Mouse (Mus musculus): Measurements from ENCODE around the gene Swap70. TPM values are rescaled to one million over a fixed set of nuclear protein-coding genes. Genes with fewer than 3 reads are reported as not detected.

Gene Swap70
- polyA plus RNA-seq (2015; fragmentation: Nextera tagmentation; extraction: Ambion mirVana) = 18.6 and 24.0 TPM in 2 replicates

DNA sequence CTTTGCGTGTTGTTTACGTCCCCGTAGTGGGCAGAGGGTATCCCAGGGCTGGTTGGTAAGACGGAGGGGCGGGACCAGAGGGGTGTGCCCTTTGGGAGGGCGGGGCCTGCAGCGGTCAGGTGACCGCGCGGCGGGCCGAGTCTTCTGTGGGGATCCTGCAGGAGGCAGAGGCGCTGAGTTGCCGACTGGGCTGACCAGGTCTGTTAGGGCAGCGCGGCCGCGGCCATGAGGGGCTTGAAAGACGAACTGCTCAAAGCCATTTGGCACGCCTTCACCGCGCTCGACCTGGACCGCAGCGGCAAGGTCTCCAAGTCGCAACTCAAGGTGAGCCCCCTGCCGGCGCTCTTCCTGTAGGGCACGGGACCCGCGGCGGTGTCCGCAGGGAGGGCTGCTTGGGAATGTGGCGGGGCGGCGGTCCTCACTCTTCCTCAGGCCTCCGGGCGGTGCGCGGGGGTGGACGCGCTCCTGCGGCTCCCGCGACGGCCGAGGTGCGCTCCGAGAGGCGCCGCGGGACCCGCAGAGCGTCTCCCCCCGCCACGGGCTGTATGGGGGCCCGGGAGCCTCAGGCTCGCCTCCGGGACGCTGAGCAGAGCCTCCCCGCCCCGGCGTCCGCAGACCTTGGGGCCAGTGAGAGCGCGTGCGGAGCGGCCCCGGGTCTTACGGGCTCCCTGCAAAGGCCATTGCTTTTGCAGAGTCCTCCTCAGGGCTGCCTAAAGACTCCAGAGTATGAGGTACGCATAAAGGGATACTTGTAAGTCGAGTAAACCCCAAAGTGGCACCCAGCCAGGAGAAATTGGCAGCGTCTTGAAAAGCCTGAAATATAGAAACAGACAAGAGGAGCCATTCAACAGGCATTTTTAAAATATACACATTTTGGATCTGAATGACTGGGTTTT, at the start of gene Swap70:
Gene Swap70, plus strand, starts transcription at position 126 of the 896 bp plus-strand sequence.
- ATAC-seq (replicated peaks; ENCODE audit: insufficient number of reproducible peaks, insufficient read depth, low FRiP score, low read depth) = peak; percentile 97
- WGBS = under 1% methylated on average over 73 of the region's 73 CpGs
- Histone ChIP-seq H3K9me3 (replicated peaks) (no peaks in the 10 kb centered on the region), H3K27me3 (no peaks in the 10 kb centered on the region), H3K36me3 (peaks cover 6% of the 10 kb centered on the region; the same call in 1 of the 2 replicates), H3K9ac (peak within 1 kb of the TSS; percentile 84), H3K4me2 (peak within 1 kb of the TSS; percentile 76), H3K4me1 (replicated peaks) (peaks cover 12% of the 10 kb centered on the region), H3K4me3 (peak within 1 kb of the TSS; percentile 76), H3K27ac (peak within 1 kb of the TSS; percentile 98)

DNA sequence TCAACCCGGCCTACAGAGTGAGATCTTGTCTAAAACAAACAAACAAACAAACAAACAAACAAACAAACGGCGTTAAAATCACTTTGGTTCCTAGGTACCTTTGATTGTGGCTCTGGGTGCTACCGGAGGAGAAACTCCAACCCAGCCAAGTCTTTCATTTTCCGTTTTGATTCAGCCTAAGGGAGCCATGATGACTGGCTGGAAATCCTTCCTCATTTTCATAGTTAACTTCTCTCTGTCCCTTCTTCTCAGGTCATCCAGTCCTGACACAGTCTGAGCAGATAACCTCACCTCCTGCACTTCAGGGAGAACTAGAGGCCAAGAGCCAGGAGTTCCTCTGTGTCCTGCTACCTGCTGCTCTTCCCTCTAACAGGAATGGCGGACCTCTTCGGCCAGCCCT, 42.3 kb upstream of the Swap70 start:
- WGBS = 87% methylated on average over 7 of the region's 7 CpGs
- Histone ChIP-seq H3K36me3 (no peaks in the 10 kb centered on the region), H3K4me1 (replicated peaks) (no peaks in the 10 kb centered on the region), H3K9me3 (replicated peaks) (no peaks in the 10 kb centered on the region), H3K4me3 (no peak overlapping the region), H3K4me2 (no peak overlapping the region), H3K9ac (no peak overlapping the region), H3K27ac (no peak overlapping the region), H3K27me3 (no peaks in the 10 kb centered on the region)
- no peak for ATAC-seq (replicated peaks; ENCODE audit: insufficient number of reproducible peaks, insufficient read depth, low FRiP score, low read depth)

DNA sequence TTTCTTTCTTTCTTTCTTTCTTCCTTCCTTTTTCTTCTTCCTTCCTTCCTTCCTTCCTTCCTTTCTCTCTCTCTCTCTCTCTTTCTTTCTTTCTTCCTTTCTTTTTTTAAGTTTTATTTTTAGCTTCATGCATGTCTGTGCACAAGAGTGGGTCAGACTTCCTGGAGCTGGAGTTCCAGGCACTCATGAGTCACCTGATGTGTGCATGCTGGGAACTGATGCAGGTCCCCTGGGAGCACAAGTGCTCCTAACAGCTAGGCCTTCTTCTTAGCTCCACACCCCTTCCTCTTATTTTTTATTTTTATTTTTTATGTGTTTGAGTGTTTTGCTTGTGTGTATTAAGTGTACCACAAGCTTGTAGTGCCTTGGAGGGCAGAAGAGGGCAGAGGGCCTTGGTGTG, 40.9 kb upstream of the Swap70 start:
- H3K4me2 ChIP-seq = no peak overlapping the region
- H3K9me3 ChIP-seq (replicated peaks) = no peaks in the 10 kb centered on the region
- no peaks in the 10 kb centered on the region for H3K27me3 ChIP-seq
- H3K36me3 ChIP-seq = no peaks in the 10 kb centered on the region
- no peaks in the 10 kb centered on the region for H3K4me1 ChIP-seq (replicated peaks)
- no peak overlapping the region for H3K27ac ChIP-seq
- H3K9ac ChIP-seq = no peak overlapping the region
- H3K4me3 ChIP-seq = no peak overlapping the region
- no peak for ATAC-seq (replicated peaks; ENCODE audit: insufficient number of reproducible peaks, insufficient read depth, low FRiP score, low read depth)

GRCm38 (mm10) chr7:110181446-110181845, 40.1 kb upstream of the Swap70 start:
- no peak overlapping the region for H3K9ac ChIP-seq
- no peak for ATAC-seq (replicated peaks; ENCODE audit: insufficient number of reproducible peaks, insufficient read depth, low FRiP score, low read depth)
- H3K27ac ChIP-seq = no peak overlapping the region
- no peaks in the 10 kb centered on the region for H3K4me1 ChIP-seq (replicated peaks)
- WGBS = 67% methylated on average over 8 of the region's 8 CpGs
- no peak overlapping the region for H3K4me2 ChIP-seq
- H3K36me3 ChIP-seq = no peaks in the 10 kb centered on the region
- no peaks in the 10 kb centered on the region for H3K9me3 ChIP-seq (replicated peaks)
- no peak overlapping the region for H3K4me3 ChIP-seq
- no peaks in the 10 kb centered on the region for H3K27me3 ChIP-seq

DNA sequence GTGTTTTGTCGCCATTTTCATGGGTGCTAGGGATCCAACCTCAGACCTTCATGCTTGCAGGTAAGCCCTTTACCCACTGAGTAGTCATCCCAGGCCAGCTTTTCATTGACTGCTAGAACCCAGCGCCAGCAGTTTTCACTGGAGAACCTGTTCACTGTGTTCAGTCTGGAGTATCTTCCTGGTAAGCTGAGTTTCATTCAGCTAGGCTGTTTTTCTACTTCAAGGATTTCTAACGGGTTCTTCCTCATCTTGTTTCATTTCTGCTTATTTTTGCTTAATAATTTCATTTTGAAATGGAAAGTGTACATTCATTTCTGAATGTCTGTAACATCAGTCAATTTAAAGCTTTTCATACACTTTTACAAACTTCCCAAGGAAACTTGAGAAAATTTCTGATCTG, 36.9 kb upstream of the Swap70 start:
- no peak overlapping the region for H3K4me2 ChIP-seq
- no peaks in the 10 kb centered on the region for H3K9me3 ChIP-seq (replicated peaks)
- H3K4me3 ChIP-seq = no peak overlapping the region
- 80% methylated on average over 3 of the region's 3 CpGs for WGBS
- no peak overlapping the region for H3K9ac ChIP-seq
- H3K27me3 ChIP-seq = no peaks in the 10 kb centered on the region
- H3K36me3 ChIP-seq = no peaks in the 10 kb centered on the region
- no peaks in the 10 kb centered on the region for H3K4me1 ChIP-seq (replicated peaks)
- no peak for ATAC-seq (replicated peaks; ENCODE audit: insufficient number of reproducible peaks, insufficient read depth, low FRiP score, low read depth)
- H3K27ac ChIP-seq = no peak overlapping the region

DNA sequence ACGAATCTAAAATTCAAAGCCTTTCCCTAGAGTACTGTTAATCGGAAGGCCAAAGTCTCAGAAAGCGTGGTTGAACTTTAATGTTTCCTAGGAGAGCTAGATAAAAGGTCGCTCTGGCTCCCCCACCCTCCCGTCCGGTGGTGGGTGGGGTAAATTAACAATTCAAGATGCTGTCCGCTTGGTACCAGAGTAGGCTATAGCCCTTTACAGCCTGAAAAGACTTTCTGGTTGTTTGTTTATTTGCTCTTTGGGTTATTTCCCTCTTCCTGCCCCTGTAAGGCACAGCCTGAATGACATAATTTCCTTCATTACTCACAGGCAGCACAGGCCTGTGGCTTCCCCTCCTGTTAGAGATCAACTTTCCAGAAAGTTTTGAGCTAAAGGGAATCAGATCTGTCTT, 31.6 kb upstream of the Swap70 start:
- Histone ChIP-seq H3K27ac (peak overlapping the region; percentile 36), H3K4me1 (replicated peaks) (no peaks in the 10 kb centered on the region), H3K9me3 (replicated peaks) (no peaks in the 10 kb centered on the region), H3K36me3 (no peaks in the 10 kb centered on the region), H3K27me3 (no peaks in the 10 kb centered on the region), H3K4me3 (no peak overlapping the region), H3K4me2 (no peak overlapping the region), H3K9ac (no peak overlapping the region)
- peak; percentile 58 for ATAC-seq (replicated peaks; ENCODE audit: insufficient number of reproducible peaks, insufficient read depth, low FRiP score, low read depth)
- 55% methylated on average over 7 of the region's 7 CpGs for WGBS

DNA sequence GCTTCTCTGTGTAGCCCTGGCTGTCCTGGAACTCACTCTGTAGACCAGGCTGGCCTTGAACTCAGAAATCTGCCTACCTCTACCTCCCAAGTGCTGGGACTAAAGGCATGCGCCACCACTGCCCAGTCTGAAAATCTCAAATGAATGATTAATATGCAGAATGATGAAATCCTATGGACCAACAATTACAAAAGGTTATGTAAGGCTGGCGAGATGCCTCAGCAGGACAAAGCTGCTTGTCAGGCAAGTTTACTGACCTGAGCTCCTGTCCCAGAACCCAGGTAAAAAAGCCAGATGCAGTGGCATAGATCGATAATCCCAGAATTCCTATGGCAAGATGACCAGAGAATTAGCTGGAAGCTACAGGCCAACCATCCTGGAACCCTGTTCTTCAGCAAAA, 28.3 kb upstream of the Swap70 start:
- H3K9ac ChIP-seq = no peak overlapping the region
- no peaks in the 10 kb centered on the region for H3K4me1 ChIP-seq (replicated peaks)
- H3K27me3 ChIP-seq = no peaks in the 10 kb centered on the region
- no peaks in the 10 kb centered on the region for H3K36me3 ChIP-seq
- no peaks in the 10 kb centered on the region for H3K9me3 ChIP-seq (replicated peaks)
- no peak for ATAC-seq (replicated peaks; ENCODE audit: insufficient number of reproducible peaks, insufficient read depth, low FRiP score, low read depth)
- H3K27ac ChIP-seq = no peak overlapping the region
- no peak overlapping the region for H3K4me3 ChIP-seq
- H3K4me2 ChIP-seq = no peak overlapping the region
- WGBS = 89% methylated on average over 3 of the region's 3 CpGs

DNA sequence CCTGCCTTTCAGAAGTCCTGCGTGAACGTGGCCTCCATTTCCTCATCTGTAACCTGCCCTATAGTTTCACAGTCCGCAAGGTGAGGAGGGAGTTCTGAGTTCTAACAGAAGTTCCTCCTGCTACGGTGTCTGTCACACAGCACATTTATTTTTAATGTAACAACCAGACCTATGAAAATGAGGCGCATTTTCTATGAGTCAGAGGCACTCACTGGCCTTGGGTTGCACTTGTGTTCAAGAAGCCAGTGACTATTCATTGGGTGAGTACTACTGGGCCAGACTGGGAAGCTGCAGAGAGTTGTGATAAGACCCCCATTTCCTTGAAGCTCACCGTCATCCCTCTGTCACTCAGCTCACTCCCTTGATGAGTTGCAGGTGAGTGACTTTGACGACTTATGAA, 24.3 kb upstream of the Swap70 start:
- ATAC-seq (replicated peaks; ENCODE audit: insufficient number of reproducible peaks, insufficient read depth, low FRiP score, low read depth) = no peak
- Histone ChIP-seq H3K9me3 (replicated peaks) (no peaks in the 10 kb centered on the region), H3K27ac (no peak overlapping the region), H3K4me3 (no peak overlapping the region), H3K27me3 (no peaks in the 10 kb centered on the region), H3K4me1 (replicated peaks) (no peaks in the 10 kb centered on the region), H3K4me2 (no peak overlapping the region), H3K36me3 (no peaks in the 10 kb centered on the region), H3K9ac (no peak overlapping the region)
- 71% methylated on average over 7 of the region's 7 CpGs for WGBS

- WGBS = 91% methylated on average over 6 of the region's 6 CpGs
- Histone ChIP-seq H3K4me2 (no peak overlapping the region), H3K4me1 (replicated peaks) (no peaks in the 10 kb centered on the region), H3K27me3 (no peaks in the 10 kb centered on the region), H3K9me3 (replicated peaks) (no peaks in the 10 kb centered on the region), H3K9ac (no peak overlapping the region), H3K4me3 (no peak overlapping the region), H3K36me3 (no peaks in the 10 kb centered on the region), H3K27ac (no peak overlapping the region)
- ATAC-seq (replicated peaks; ENCODE audit: insufficient number of reproducible peaks, insufficient read depth, low FRiP score, low read depth) = no peak
Observed at GRCm38 (mm10) chr7:110201933-110202332, 19.6 kb upstream of the Swap70 start.

- 75% methylated on average over 4 of the region's 4 CpGs for WGBS
- ATAC-seq (replicated peaks; ENCODE audit: insufficient number of reproducible peaks, insufficient read depth, low FRiP score, low read depth) = no peak
- H3K27ac ChIP-seq = no peak overlapping the region
Observed at GRCm38 (mm10) chr7:110204208-110204607, 17.3 kb upstream of the Swap70 start.

GRCm38 (mm10) chr7:110208341-110208740, 13.2 kb upstream of the Swap70 start:
- WGBS = 88% methylated on average over 6 of the region's 6 CpGs
- Histone ChIP-seq H3K36me3 (no peaks in the 10 kb centered on the region), H3K4me2 (no peak overlapping the region), H3K27me3 (no peaks in the 10 kb centered on the region), H3K4me1 (replicated peaks) (no peaks in the 10 kb centered on the region), H3K4me3 (no peak overlapping the region), H3K9me3 (replicated peaks) (no peaks in the 10 kb centered on the region; the same call in 1 of the 2 replicates), H3K27ac (no peak overlapping the region), H3K9ac (no peak overlapping the region)
- no peak for ATAC-seq (replicated peaks; ENCODE audit: insufficient number of reproducible peaks, insufficient read depth, low FRiP score, low read depth)

More at GRCm38 (mm10) chr7:110204208-110204607, 17.3 kb upstream of the Swap70 start:
- Histone ChIP-seq H3K27me3 (no peaks in the 10 kb centered on the region), H3K9ac (no peak overlapping the region), H3K9me3 (replicated peaks) (no peaks in the 10 kb centered on the region; the same call in 1 of the 2 replicates), H3K36me3 (no peaks in the 10 kb centered on the region), H3K4me2 (no peak overlapping the region), H3K4me3 (no peak overlapping the region), H3K4me1 (replicated peaks) (no peaks in the 10 kb centered on the region)

DNA sequence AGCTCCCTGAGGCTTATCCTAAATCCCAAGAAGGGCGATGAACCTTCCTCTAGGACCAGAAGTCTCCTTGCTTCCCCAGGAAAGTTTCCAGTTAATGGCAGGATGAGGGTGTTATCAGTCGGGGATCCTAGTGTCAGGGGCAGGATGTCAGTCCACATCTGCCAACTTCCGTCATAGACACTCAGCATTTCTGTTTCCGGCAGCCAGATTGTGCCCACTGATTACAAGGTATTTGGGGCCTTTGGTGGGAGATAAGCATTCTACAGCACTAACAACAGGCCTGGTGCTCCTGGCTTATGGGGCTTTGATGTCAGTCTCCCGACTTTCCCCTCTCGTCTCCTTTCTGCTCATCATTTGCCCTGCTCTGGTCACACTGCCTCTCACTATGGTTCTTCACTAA, 12.1 kb upstream of the Swap70 start:
- Histone ChIP-seq H3K4me1 (replicated peaks) (no peaks in the 10 kb centered on the region), H3K27ac (no peak overlapping the region), H3K27me3 (no peaks in the 10 kb centered on the region), H3K4me2 (no peak overlapping the region), H3K9ac (no peak overlapping the region), H3K36me3 (no peaks in the 10 kb centered on the region), H3K4me3 (no peak overlapping the region), H3K9me3 (replicated peaks) (no peaks in the 10 kb centered on the region; the same call in 1 of the 2 replicates)
- 61% methylated on average over 6 of the region's 6 CpGs for WGBS
- no peak for ATAC-seq (replicated peaks; ENCODE audit: insufficient number of reproducible peaks, insufficient read depth, low FRiP score, low read depth)
